Mouse (Mus musculus): ENCODE data around the gene Rasgef1a. TPM values are rescaled to one million over a fixed set of nuclear protein-coding genes. Genes with fewer than 3 reads are reported as not detected.

Rasgef1a gene
- polyA plus RNA-seq, 1 experiment from 2014 or later = 0.05 TPM

DNA sequence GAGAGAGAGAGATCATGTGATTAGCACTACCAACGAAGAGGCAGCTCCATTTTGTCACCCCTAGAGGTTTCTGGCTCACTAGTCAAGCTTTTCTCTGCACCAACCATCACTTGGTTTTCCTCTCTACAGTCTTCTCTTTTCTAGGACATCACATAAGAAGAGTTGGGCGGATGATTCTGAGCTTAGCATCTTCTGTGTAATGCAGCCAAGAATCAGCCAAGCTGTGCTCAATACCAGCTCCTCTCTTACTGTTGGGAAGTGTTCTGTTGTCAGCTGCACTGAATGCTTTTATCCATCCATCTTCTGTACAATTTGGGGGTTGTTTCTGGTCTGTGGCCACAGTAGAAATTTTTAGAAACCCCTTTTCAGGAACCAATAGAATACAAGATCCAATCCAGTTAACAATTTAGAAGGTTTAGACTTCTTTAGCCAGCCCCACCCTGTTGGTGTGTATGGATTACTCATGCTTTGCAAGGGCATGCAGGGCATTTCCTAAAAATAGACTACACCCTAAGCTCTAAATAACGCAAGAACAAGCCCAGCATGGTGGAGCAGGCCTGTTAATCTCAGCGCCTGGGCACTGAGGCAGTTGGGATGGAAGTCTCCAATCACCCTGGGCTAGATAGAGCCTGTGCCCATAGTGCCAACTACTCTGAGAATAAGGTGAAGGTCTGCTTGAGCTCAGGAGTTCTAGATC, 3.2 kb upstream of the Rasgef1a start:
- DNase-seq (ENCODE audit: low read depth, low spot score) (no peak), ATAC-seq (no peak)
- H3K27me3 ChIP-seq = peaks cover 31% of the 10 kb centered on the region
- TF ChIP-seq CTCF (IDR thresholded peaks at IDR 0.05) = no peak
- in situ Hi-C loops (cut with MboI; ENCODE audit: low pct_unique_long_range_greater_than_20kb) = loop anchor here (5.0 kb wide), 1 partner anchor 156 kb away; no protein-coding TSS in a partner anchor
- ChIA-PET POLR2A (interaction anchor here (0.6 kb wide), 2 partner anchors 165 to 171 kb away, joined by 3 read pairs; no protein-coding TSS in a partner anchor), CTCF (interaction anchor here (1.4 kb wide), 1 partner anchor 10 kb away, joined by 3 read pairs; no protein-coding TSS in a partner anchor)

- CTCF ChIA-PET = no interaction called here
- POLR2A ChIA-PET = interaction anchor here (0.7 kb wide), 1 partner anchor 630 kb away, joined by 3 read pairs; no protein-coding TSS in a partner anchor
- DNase-seq (ENCODE audit: low read depth, low spot score) = no peak
- in situ Hi-C loops (cut with MboI; ENCODE audit: low pct_unique_long_range_greater_than_20kb) = no loop called here
- peaks cover 31% of the 10 kb centered on the region for H3K27me3 ChIP-seq
- no peak for ATAC-seq
- TF ChIP-seq CTCF (IDR thresholded peaks at IDR 0.05) = no peak
Observed at GRCm38 (mm10) chr6:118010256-118010655, 982 bp upstream of the Rasgef1a start.

GRCm38 (mm10) chr6:118011616-118012316, 528 bp downstream of the Rasgef1a start:
- TF ChIP-seq CTCF (IDR thresholded peaks at IDR 0.05) = no peak
- ChIA-PET POLR2A (no interaction called here), CTCF (no interaction called here)
- H3K27me3 ChIP-seq = peaks cover 39% of the 10 kb centered on the region
- in situ Hi-C loops (cut with MboI; ENCODE audit: low pct_unique_long_range_greater_than_20kb) = no loop called here
- ATAC-seq (no peak), DNase-seq (ENCODE audit: low read depth, low spot score) (no peak)

- CTCF ChIA-PET = no interaction called here
- DNase-seq (ENCODE audit: low read depth, low spot score) (no peak), ATAC-seq (no peak)
- peaks cover 43% of the 10 kb centered on the region for H3K27me3 ChIP-seq
- no peak for TF ChIP-seq CTCF (IDR thresholded peaks at IDR 0.05)
- in situ Hi-C loops (cut with MboI; ENCODE audit: low pct_unique_long_range_greater_than_20kb) = no loop called here
- POLR2A ChIA-PET = no interaction called here
Observed at GRCm38 (mm10) chr6:118012317-118012700, 1.1 kb downstream of the Rasgef1a start.

DNA sequence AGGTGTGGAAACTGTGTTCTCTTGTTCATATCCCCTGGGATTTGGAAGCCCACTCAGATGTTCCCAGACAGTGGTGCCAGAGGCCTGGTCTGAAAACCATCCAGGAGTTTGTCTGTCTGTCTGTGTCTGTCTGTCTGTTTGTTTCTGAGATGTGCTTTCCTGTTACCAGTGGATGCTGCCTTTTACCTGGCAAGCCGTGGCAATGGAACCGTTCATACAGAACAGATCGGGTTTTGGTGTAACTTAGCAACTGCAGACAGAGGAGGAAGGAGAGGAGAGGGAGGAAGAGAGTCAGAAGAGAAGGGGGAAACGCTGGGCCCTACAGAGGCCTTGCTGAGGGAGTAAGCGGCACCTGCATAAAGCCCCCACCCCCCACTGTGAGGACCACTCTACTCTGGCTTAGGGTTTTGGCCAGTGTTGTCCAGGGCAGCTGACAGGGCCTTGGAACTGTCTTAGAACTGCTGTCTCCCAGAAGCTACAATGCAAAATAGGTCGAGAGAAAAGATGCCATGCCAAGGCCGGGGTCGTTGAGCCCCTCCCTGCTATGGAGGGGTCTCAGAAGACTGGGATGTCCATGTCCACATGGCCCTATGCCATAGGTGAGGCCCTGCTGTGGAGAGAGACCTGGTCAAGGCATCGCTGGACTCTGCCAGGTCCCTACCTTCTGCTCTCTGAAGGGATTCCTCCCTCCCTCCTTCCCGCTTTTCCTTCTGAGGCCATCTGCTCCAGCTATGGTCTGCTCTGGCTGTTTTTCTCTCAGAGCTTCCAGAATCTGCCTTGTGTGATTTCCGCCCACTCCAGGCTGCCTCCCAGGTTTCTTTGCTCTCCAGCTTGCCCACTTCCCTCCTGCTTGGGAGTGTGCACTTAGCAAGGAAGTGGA, 2.0 kb downstream of the Rasgef1a start:
- ATAC-seq (no peak), DNase-seq (ENCODE audit: low read depth, low spot score) (no peak)
- in situ Hi-C loops (cut with MboI; ENCODE audit: low pct_unique_long_range_greater_than_20kb) = no loop called here
- H3K27me3 ChIP-seq = peaks cover 43% of the 10 kb centered on the region
- POLR2A ChIA-PET = no interaction called here
- no peak for TF ChIP-seq CTCF (IDR thresholded peaks at IDR 0.05)
- CTCF ChIA-PET = no interaction called here

DNA sequence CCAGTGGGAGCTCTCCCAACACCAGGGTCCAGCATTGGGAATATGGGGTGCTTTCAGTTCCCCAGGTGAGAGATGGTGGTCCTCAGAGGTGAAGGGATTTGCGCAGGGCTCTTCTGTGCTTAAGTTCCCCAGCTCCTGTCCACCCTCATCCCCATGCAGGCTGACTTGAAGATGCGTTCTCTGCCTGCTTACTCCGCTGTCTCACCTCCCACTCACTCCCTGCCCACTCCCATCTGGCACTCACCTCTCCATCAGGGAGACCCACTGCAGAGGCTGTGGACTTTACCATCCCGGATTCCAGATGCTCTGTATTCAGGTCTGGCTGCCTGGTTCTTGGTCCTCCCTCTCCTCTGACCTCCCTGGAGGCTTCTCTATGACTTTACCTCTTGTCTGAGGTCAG, 3.6 kb downstream of the Rasgef1a start:
- ChIA-PET POLR2A (no interaction called here), CTCF (no interaction called here)
- peaks cover 43% of the 10 kb centered on the region for H3K27me3 ChIP-seq
- DNase-seq (ENCODE audit: low read depth, low spot score) (no peak), ATAC-seq (no peak)
- TF ChIP-seq CTCF (IDR thresholded peaks at IDR 0.05) = no peak
- in situ Hi-C loops (cut with MboI; ENCODE audit: low pct_unique_long_range_greater_than_20kb) = no loop called here

DNA sequence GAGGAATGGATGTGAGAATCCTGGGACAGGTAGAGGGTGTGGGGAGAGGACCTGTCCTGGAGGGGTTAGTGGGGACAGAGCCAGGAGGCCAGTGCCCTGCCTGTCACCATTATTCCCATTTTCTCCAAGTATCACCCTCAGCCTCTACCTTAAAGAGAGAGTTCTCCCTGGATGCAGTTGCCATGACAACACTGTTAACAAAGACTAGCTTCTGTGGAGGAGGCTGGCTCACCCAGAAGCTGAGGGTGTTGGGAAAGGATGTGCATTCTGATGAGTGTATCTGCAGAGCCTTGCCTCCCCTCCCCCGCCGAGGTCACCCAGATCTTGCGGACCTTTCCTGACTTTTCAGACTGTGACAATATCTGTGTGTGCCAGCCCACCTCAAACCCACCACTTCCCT, 4.7 kb downstream of the Rasgef1a start:
- peaks cover 34% of the 10 kb centered on the region for H3K27me3 ChIP-seq
- in situ Hi-C loops (cut with MboI; ENCODE audit: low pct_unique_long_range_greater_than_20kb) = no loop called here
- CTCF ChIA-PET = no interaction called here
- DNase-seq (ENCODE audit: low read depth, low spot score) = no peak
- no peak for ATAC-seq
- TF ChIP-seq CTCF (IDR thresholded peaks at IDR 0.05) = no peak
- POLR2A ChIA-PET = no interaction called here

GRCm38 (mm10) chr6:118018666-118019065, 7.4 kb downstream of the Rasgef1a start:
- CTCF ChIA-PET = no interaction called here
- in situ Hi-C loops (cut with MboI; ENCODE audit: low pct_unique_long_range_greater_than_20kb) = no loop called here
- no peak for ATAC-seq
- no peak for DNase-seq (ENCODE audit: low read depth, low spot score)
- no peak for TF ChIP-seq CTCF (IDR thresholded peaks at IDR 0.05)
- POLR2A ChIA-PET = no interaction called here
- H3K27me3 ChIP-seq = peaks cover 31% of the 10 kb centered on the region

- in situ Hi-C loops (cut with MboI; ENCODE audit: low pct_unique_long_range_greater_than_20kb) = no loop called here
- ChIA-PET POLR2A (no interaction called here), CTCF (no interaction called here)
- no peak for TF ChIP-seq CTCF (IDR thresholded peaks at IDR 0.05)
- no peak for DNase-seq (ENCODE audit: low read depth, low spot score)
- no peak for ATAC-seq
- peaks cover 24% of the 10 kb centered on the region for H3K27me3 ChIP-seq
Observed at GRCm38 (mm10) chr6:118019569-118019968, 8.3 kb downstream of the Rasgef1a start.

GRCm38 (mm10) chr6:118022898-118023635, 11.8 kb downstream of the Rasgef1a start:
- DNase-seq (ENCODE audit: low read depth, low spot score) (no peak), ATAC-seq (no peak)
- POLR2A ChIA-PET = no interaction called here
- in situ Hi-C loops (cut with MboI; ENCODE audit: low pct_unique_long_range_greater_than_20kb) = no loop called here
- TF ChIP-seq CTCF (IDR thresholded peaks at IDR 0.05) = no peak
- CTCF ChIA-PET = no interaction called here
- H3K27me3 ChIP-seq = peaks cover 10% of the 10 kb centered on the region
